Mouse (Mus musculus): ENCODE data around the gene Clmn. TPM values are rescaled to one million over a fixed set of nuclear protein-coding genes. Genes with fewer than 3 reads are reported as not detected.
A peak's percentile ranks its signal among the peaks of the same experiment; 100 is the strongest.
"Not testable (repeated sequence)": the region's sequence is repeated elsewhere in the genome, so short reads cannot be mapped to it uniquely, and the experiment has no call there.

Clmn gene
- polyA plus RNA-seq, 1 experiment, result 14.4 TPM

GRCm38 (mm10) chr12:104844279-104844678 lies 20.6 kb downstream of the Clmn start:
- DNase-seq (ENCODE audit: extremely low spot score in 1 of 2, low spot score in 1 of 2), result no peak

GRCm38 (mm10) chr12:104841256-104841655 lies 23.6 kb downstream of the Clmn start:
- no peak for DNase-seq (ENCODE audit: extremely low spot score in 1 of 2, low spot score in 1 of 2)

GRCm38 (mm10) chr12:104838987-104839386 lies 25.9 kb downstream of the Clmn start:
- DNase-seq (ENCODE audit: extremely low spot score in 1 of 2, low spot score in 1 of 2), result peak in 1 of 2 experiments; percentile 65

- no peak for DNase-seq (ENCODE audit: extremely low spot score in 1 of 2, low spot score in 1 of 2)
Measured at GRCm38 (mm10) chr12:104838462-104838861, 26.4 kb downstream of the Clmn start.

- no peak for DNase-seq (ENCODE audit: extremely low spot score in 1 of 2, low spot score in 1 of 2)
Measured at GRCm38 (mm10) chr12:104837957-104838401, 26.9 kb downstream of the Clmn start.

- peak; percentile 73 to 81 for DNase-seq (ENCODE audit: extremely low spot score in 1 of 2, low spot score in 1 of 2)
Measured at GRCm38 (mm10) chr12:104837111-104837837, 27.6 kb downstream of the Clmn start.

GRCm38 (mm10) chr12:104836230-104836629 lies 28.6 kb downstream of the Clmn start:
- DNase-seq (ENCODE audit: extremely low spot score in 1 of 2, low spot score in 1 of 2), result no peak

- DNase-seq (ENCODE audit: extremely low spot score in 1 of 2, low spot score in 1 of 2), result no peak
Measured at GRCm38 (mm10) chr12:104835369-104836094, 29.3 kb downstream of the Clmn start.

GRCm38 (mm10) chr12:104834772-104835171 lies 30.1 kb downstream of the Clmn start:
- no peak for DNase-seq (ENCODE audit: extremely low spot score in 1 of 2, low spot score in 1 of 2)

GRCm38 (mm10) chr12:104830666-104831435 lies 34.0 kb downstream of the Clmn start:
- DNase-seq (ENCODE audit: extremely low spot score in 1 of 2, low spot score in 1 of 2), result no peak

GRCm38 (mm10) chr12:104830283-104830639 lies 34.6 kb downstream of the Clmn start:
- no peak for DNase-seq (ENCODE audit: extremely low spot score in 1 of 2, low spot score in 1 of 2)

GRCm38 (mm10) chr12:104829596-104830282 lies 35.1 kb downstream of the Clmn start:
- no peak for DNase-seq (ENCODE audit: extremely low spot score in 1 of 2, low spot score in 1 of 2)

- not testable (repeated sequence) for DNase-seq (ENCODE audit: extremely low spot score in 1 of 2, low spot score in 1 of 2)
Measured at GRCm38 (mm10) chr12:104828986-104829385, 35.9 kb downstream of the Clmn start.

GRCm38 (mm10) chr12:104827721-104828120 lies 37.2 kb downstream of the Clmn start:
- no peak for DNase-seq (ENCODE audit: extremely low spot score in 1 of 2, low spot score in 1 of 2)

GRCm38 (mm10) chr12:104824907-104825267 lies 40.0 kb downstream of the Clmn start:
- DNase-seq (ENCODE audit: extremely low spot score in 1 of 2, low spot score in 1 of 2), result no peak

GRCm38 (mm10) chr12:104824244-104824906 lies 40.5 kb downstream of the Clmn start:
- no peak for DNase-seq (ENCODE audit: extremely low spot score in 1 of 2, low spot score in 1 of 2)

- no peak for DNase-seq (ENCODE audit: extremely low spot score in 1 of 2, low spot score in 1 of 2)
Measured at GRCm38 (mm10) chr12:104823722-104824121, 41.2 kb downstream of the Clmn start.

GRCm38 (mm10) chr12:104822838-104823599 lies 41.9 kb downstream of the Clmn start:
- no peak for DNase-seq (ENCODE audit: extremely low spot score in 1 of 2, low spot score in 1 of 2)

GRCm38 (mm10) chr12:104822151-104822550 lies 42.7 kb downstream of the Clmn start:
- DNase-seq (ENCODE audit: extremely low spot score in 1 of 2, low spot score in 1 of 2), result no peak
